Mouse (Mus musculus) midbrain, postnatal 0 days (tissue): ENCODE measurements around the gene Agl. TPM values are rescaled to one million over a fixed set of nuclear protein-coding genes. Genes with fewer than 3 reads are reported as not detected.

Source experiments
- ATAC-seq: fragments of 200-750 bp; cut with Nextera tagmentation; 2 replicates; pipeline ENCODE4 v1.8.0; 2017; ENCODE audit warnings: moderate number of reproducible peaks, mild to moderate bottlenecking, moderate TSS enrichment, moderate library complexity; ENCODE audit not compliant: low FRiP score
- DNase-seq: peaks from one replicate; pipeline ENCODE4 v3.0.0-alpha.2; 2015; ENCODE audit warnings: low spot score
- H3K27ac ChIP-seq: fragments of 300-500 bp; sonication (generic); 2 replicates; pipeline ENCODE4 v1.5.1; 2014; ENCODE audit warnings: low read depth, mild to moderate bottlenecking, low read length, mixed read lengths
- H3K27me3 ChIP-seq: fragments of 300-500 bp; sonication (generic); 2 replicates; pipeline ENCODE4 v1.6.1; 2014; ENCODE audit warnings: low read length, control low read depth, mixed read lengths; ENCODE audit not compliant: insufficient read depth
- H3K36me3 ChIP-seq: fragments of 300-500 bp; sonication (generic); 2 replicates; pipeline ENCODE4 v1.6.1; 2014; ENCODE audit warnings: low read length, control low read depth, mixed read lengths; ENCODE audit not compliant: insufficient read depth
- H3K4me1 ChIP-seq: fragments of 300-500 bp; sonication (generic); 2 replicates; pipeline ENCODE4 v1.6.1; 2014; ENCODE audit warnings: mild to moderate bottlenecking, control low read depth, antibody characterized with exemption, low read length, mixed read lengths; ENCODE audit not compliant: insufficient read depth
- H3K4me2 ChIP-seq: fragments of 300-500 bp; sonication (generic); 2 replicates; pipeline ENCODE4 v1.6.1; 2014; ENCODE audit warnings: low read depth, mild to moderate bottlenecking, low read length, mixed read lengths; ENCODE audit not compliant: poor library complexity, severe bottlenecking
- H3K4me3 ChIP-seq: fragments of 300-500 bp; sonication (generic); 2 replicates; pipeline ENCODE4 v1.5.1; 2014; ENCODE audit warnings: low read depth, mild to moderate bottlenecking, low read length, moderate library complexity
- H3K9ac ChIP-seq: fragments of 300-500 bp; sonication (generic); replicated peaks from 2 replicates; pipeline ENCODE4 v1.6.1; 2014; ENCODE audit warnings: mild to moderate bottlenecking, low read length, moderate library complexity, mixed read lengths; ENCODE audit not compliant: poor library complexity, severe bottlenecking
- H3K9me3 ChIP-seq: fragments of 300-500 bp; sonication (generic); 2 replicates; pipeline ENCODE4 v1.6.1; 2016; ENCODE audit warnings: low read length, control low read depth
- CTCF ChIP-seq: IDR thresholded peaks from 2 replicates; pipeline ENCODE4 v1.5.1; 2016; ENCODE audit warnings: antibody characterized with exemption, mild to moderate bottlenecking
- WGBS: fragments of 180-500 bp; shearing (Covaris S2); extraction: QIAGEN DNeasy Blood & Tissue Kit; methylation state at CpG from one replicate; pipeline ENCODE4 v1.1.7; 2014; 5-methylcytosine and 5-hydroxymethylcytosine counted together
- polyA plus RNA-seq: library from polyadenylated mRNA; unstranded; fragments of >200 nt; fragmentation: Nextera tagmentation; extraction: Ambion mirVana; gene quantifications from 2 replicates; pipeline ENCODE4 v1.2.1, GENCODE M21; 2015
- total RNA-seq: library from RNA; depleted of rRNA; stranded (reverse); fragments of >200 nt; gene quantifications from 2 replicates; pipeline ENCODE4 v1.2.3, GENCODE M21; 2014; rRNA removed

Gene Agl
- total RNA-seq: 18.9 and 19.6 TPM in 2 replicates
- polyA plus RNA-seq: 8.9 and 12.5 TPM in 2 replicates

GRCm38 (mm10) chr3:116807811-116808506, at the start of gene Agl:
Gene Agl (minus strand): TSS chr3:116808166.
- H3K4me1 ChIP-seq: 0 out of 2 replicates have a peak, but pooled peaks cover 4% of the 10 kb centered on the region
- peak within 1 kb of the TSS; percentile 90 for H3K27ac ChIP-seq
- 0 out of 2 replicates have a peak, but pooled peaks have one; percentile 25 for TF ChIP-seq CTCF
- under 1% methylated on average over 52 of the region's 57 CpGs for WGBS
- H3K27me3 ChIP-seq: no peaks in the 10 kb centered on the region
- peak within 1 kb of the TSS; percentile 87 for H3K9ac ChIP-seq
- ATAC-seq (peak; percentile 100), DNase-seq (peak; percentile 96)
- H3K4me2 ChIP-seq: peak within 1 kb of the TSS; percentile 64
- peaks cover 5% of the 10 kb centered on the region; the same call in 1 of the 2 replicates for H3K36me3 ChIP-seq
- no peaks in the 10 kb centered on the region for H3K9me3 ChIP-seq
- peak within 1 kb of the TSS; percentile 85 for H3K4me3 ChIP-seq

- no peaks in the 10 kb centered on the region for H3K4me1 ChIP-seq
- no peak overlapping the region for H3K9ac ChIP-seq
- no peak overlapping the region for H3K4me3 ChIP-seq
- H3K36me3 ChIP-seq: no peaks in the 10 kb centered on the region
- no peaks in the 10 kb centered on the region for H3K9me3 ChIP-seq
- H3K4me2 ChIP-seq: no peak overlapping the region
- WGBS: 80% methylated on average over 6 of the region's 6 CpGs
- TF ChIP-seq CTCF: no peak
- DNase-seq (no peak), ATAC-seq (no peak)
- no peak overlapping the region for H3K27ac ChIP-seq
- no peaks in the 10 kb centered on the region for H3K27me3 ChIP-seq
Measured at GRCm38 (mm10) chr3:116857611-116858010, 49.6 kb upstream of the Agl start.

- no peaks in the 10 kb centered on the region for H3K27me3 ChIP-seq
- H3K4me3 ChIP-seq: no peak overlapping the region
- H3K36me3 ChIP-seq: no peaks in the 10 kb centered on the region
- H3K9me3 ChIP-seq: no peaks in the 10 kb centered on the region
- no peak for TF ChIP-seq CTCF
- ATAC-seq: no peak
- H3K4me1 ChIP-seq: no peaks in the 10 kb centered on the region
- H3K9ac ChIP-seq: no peak overlapping the region
- no peak overlapping the region for H3K4me2 ChIP-seq
- 92% methylated on average over 3 of the region's 3 CpGs for WGBS
- H3K27ac ChIP-seq: no peak overlapping the region
- no peak for DNase-seq
Measured at GRCm38 (mm10) chr3:116852421-116852820, 44.5 kb upstream of the Agl start.

GRCm38 (mm10) chr3:116850376-116850775, 42.4 kb upstream of the Agl start:
- Histone ChIP-seq H3K27me3 (no peaks in the 10 kb centered on the region), H3K36me3 (no peaks in the 10 kb centered on the region), H3K9me3 (no peaks in the 10 kb centered on the region), H3K4me2 (no peak overlapping the region), H3K9ac (no peak overlapping the region), H3K27ac (no peak overlapping the region), H3K4me1 (no peaks in the 10 kb centered on the region), H3K4me3 (no peak overlapping the region)
- 68% methylated on average over 1 of the region's 1 CpGs for WGBS
- no peak for DNase-seq
- TF ChIP-seq CTCF: no peak
- ATAC-seq: no peak

GRCm38 (mm10) chr3:116848936-116849335, 41.0 kb upstream of the Agl start:
- Histone ChIP-seq H3K36me3 (no peaks in the 10 kb centered on the region), H3K27ac (no peak overlapping the region), H3K4me1 (no peaks in the 10 kb centered on the region), H3K9me3 (no peaks in the 10 kb centered on the region), H3K9ac (no peak overlapping the region), H3K4me3 (no peak overlapping the region), H3K27me3 (no peaks in the 10 kb centered on the region), H3K4me2 (no peak overlapping the region)
- TF ChIP-seq CTCF: no peak
- ATAC-seq: no peak
- 92% methylated on average over 4 of the region's 4 CpGs for WGBS
- no peak for DNase-seq

- ATAC-seq (no peak), DNase-seq (no peak)
- 90% methylated on average over 1 of the region's 1 CpGs for WGBS
- TF ChIP-seq CTCF: no peak
- no peak overlapping the region for H3K4me2 ChIP-seq
- H3K27me3 ChIP-seq: no peaks in the 10 kb centered on the region
- no peaks in the 10 kb centered on the region for H3K36me3 ChIP-seq
- no peaks in the 10 kb centered on the region for H3K9me3 ChIP-seq
- H3K27ac ChIP-seq: no peak overlapping the region
- H3K4me3 ChIP-seq: no peak overlapping the region
- H3K4me1 ChIP-seq: no peaks in the 10 kb centered on the region
- no peak overlapping the region for H3K9ac ChIP-seq
Measured at GRCm38 (mm10) chr3:116848099-116848498, 40.1 kb upstream of the Agl start.
